Mouse (Mus musculus) liver, embryonic 12.5 days (tissue): ENCODE results near the gene Apc2. TPM values are rescaled to one million over a fixed set of nuclear protein-coding genes. Genes with fewer than 3 reads are reported as not detected.
A peak's percentile ranks its signal among the peaks of the same experiment; 100 is the strongest.
"Not testable (repeated sequence)": the region's sequence is repeated elsewhere in the genome, so short reads cannot be mapped to it uniquely, and the experiment has no call there.

Source experiments
- ATAC-seq: fragments of 200-750 bp; cut with Nextera tagmentation; 2 replicates; pipeline ENCODE4 v1.8.0; 2017; ENCODE audit warnings: moderate number of reproducible peaks, mild to moderate bottlenecking, moderate library complexity
- H3K27ac ChIP-seq: fragments of 300-500 bp; sonication (generic); 2 replicates; pipeline ENCODE4 v1.5.1; 2016; ENCODE audit warnings: mild to moderate bottlenecking
- H3K27me3 ChIP-seq: fragments of 300-500 bp; sonication (generic); replicated peaks from 2 replicates; pipeline ENCODE4 v1.6.1; 2016; ENCODE audit warnings: mild to moderate bottlenecking, moderate library complexity
- H3K36me3 ChIP-seq: fragments of 300-500 bp; sonication (generic); 2 replicates; pipeline ENCODE4 v1.6.1; 2016; ENCODE audit warnings: mild to moderate bottlenecking, moderate library complexity
- H3K4me1 ChIP-seq: fragments of 300-500 bp; sonication (generic); 2 replicates; pipeline ENCODE4 v1.6.1; 2016
- H3K4me2 ChIP-seq: fragments of 300-500 bp; sonication (generic); 2 replicates; pipeline ENCODE4 v1.6.1; 2016; ENCODE audit warnings: mild to moderate bottlenecking, moderate library complexity
- H3K4me3 ChIP-seq: fragments of 300-500 bp; sonication (generic); 2 replicates; pipeline ENCODE4 v1.5.1; 2016; ENCODE audit warnings: mild to moderate bottlenecking, moderate library complexity
- H3K9ac ChIP-seq: fragments of 300-500 bp; sonication (generic); 2 replicates; pipeline ENCODE4 v1.6.1; 2016; ENCODE audit warnings: mild to moderate bottlenecking, moderate library complexity
- H3K9me3 ChIP-seq: fragments of 300-500 bp; sonication (generic); replicated peaks from 2 replicates; pipeline ENCODE4 v1.6.1; 2016; ENCODE audit warnings: mild to moderate bottlenecking, moderate library complexity
- WGBS: fragments of 180-500 bp; shearing (Covaris S2); methylation state at CpG from one replicate; pipeline ENCODE4 v1.1.7; 2016; ENCODE audit not compliant: insufficient replicate concordance; 5-methylcytosine and 5-hydroxymethylcytosine counted together
- polyA plus RNA-seq: library from polyadenylated mRNA; unstranded; fragments of >200 nt; fragmentation: Nextera tagmentation; extraction: Ambion mirVana; gene quantifications from 2 replicates; pipeline ENCODE4 v1.2.1, GENCODE M21; 2016

Gene Apc2
- polyA plus RNA-seq = 0.17 and 0.22 TPM in 2 replicates

- 7% methylated on average over 26 of the region's 26 CpGs for WGBS
- ATAC-seq = peak; percentile 61
- Histone ChIP-seq H3K9me3 (no peaks in the 10 kb centered on the region), H3K9ac (peak within 1 kb of the TSS; percentile 98; the same call in 1 of the 2 replicates), H3K4me1 (peaks cover 58% of the 10 kb centered on the region), H3K27me3 (peaks cover 46% of the 10 kb centered on the region), H3K4me2 (peak within 1 kb of the TSS; percentile 91), H3K4me3 (peak within 1 kb of the TSS; percentile 33), H3K27ac (peak within 1 kb of the TSS; percentile 93), H3K36me3 (peaks cover 22% of the 10 kb centered on the region)
Measured at GRCm38 (mm10) chr10:80295618-80296425, at the start of gene Apc2. Gene Apc2 (plus strand): TSS chr10:80295977.

GRCm38 (mm10) chr10:80247849-80248248 is 47.9 kb upstream of the Apc2 start:
- ATAC-seq = no peak
- Histone ChIP-seq H3K27me3 (no peaks in the 10 kb centered on the region), H3K4me3 (peak overlapping the region; percentile 93; the same call in 1 of the 2 replicates), H3K9ac (no peak overlapping the region), H3K27ac (no peak overlapping the region), H3K36me3 (peaks cover 36% of the 10 kb centered on the region), H3K4me1 (peaks cover 54% of the 10 kb centered on the region), H3K4me2 (peak overlapping the region; percentile 87), H3K9me3 (no peaks in the 10 kb centered on the region)
- 66% methylated on average over 6 of the region's 6 CpGs for WGBS

GRCm38 (mm10) chr10:80248437-80248836 is 47.3 kb upstream of the Apc2 start:
- H3K27ac ChIP-seq = peak overlapping the region; percentile 91
- WGBS = 46% methylated on average over 3 of the region's 3 CpGs
- ATAC-seq, H3K27me3 ChIP-seq, H3K9me3 ChIP-seq: not testable (repeated sequence)
- H3K4me2 ChIP-seq = peak overlapping the region; percentile 87
- peak overlapping the region; percentile 93 for H3K4me3 ChIP-seq
- H3K4me1 ChIP-seq = peaks cover 54% of the 10 kb centered on the region
- peaks cover 36% of the 10 kb centered on the region for H3K36me3 ChIP-seq
- peak overlapping the region; percentile 92 for H3K9ac ChIP-seq

GRCm38 (mm10) chr10:80248971-80249640 is 46.7 kb upstream of the Apc2 start, which contains the start of gene Ndufs7:
Gene Ndufs7 (plus strand): TSS chr10:80249121.
- under 1% methylated on average over 53 of the region's 53 CpGs for WGBS
- Histone ChIP-seq H3K9ac (peak within 1 kb of the TSS; percentile 92), H3K4me1 (peaks cover 54% of the 10 kb centered on the region)

GRCm38 (mm10) chr10:80250059-80250458 is 45.7 kb upstream of the Apc2 start:
- no peaks in the 10 kb centered on the region for H3K9me3 ChIP-seq
- H3K4me2 ChIP-seq = peak overlapping the region; percentile 87
- no peaks in the 10 kb centered on the region for H3K27me3 ChIP-seq
- peak overlapping the region; percentile 92 for H3K9ac ChIP-seq
- H3K36me3 ChIP-seq = peaks cover 38% of the 10 kb centered on the region
- peak overlapping the region; percentile 93 for H3K4me3 ChIP-seq
- ATAC-seq = no peak
- WGBS = 27% methylated on average over 2 of the region's 2 CpGs
- peak overlapping the region; percentile 91 for H3K27ac ChIP-seq
- peaks cover 53% of the 10 kb centered on the region for H3K4me1 ChIP-seq

More at GRCm38 (mm10) chr10:80248971-80249640, 46.7 kb upstream of the Apc2 start, which contains the start of gene Ndufs7:
- Histone ChIP-seq H3K27ac (peak within 1 kb of the TSS; percentile 91), H3K4me3 (peak within 1 kb of the TSS; percentile 93), H3K27me3 (no peaks in the 10 kb centered on the region), H3K9me3 (no peaks in the 10 kb centered on the region), H3K36me3 (peaks cover 36% of the 10 kb centered on the region), H3K4me2 (peak within 1 kb of the TSS; percentile 87)
- peak; percentile 87 for ATAC-seq

- no peaks in the 10 kb centered on the region for H3K9me3 ChIP-seq
- peak overlapping the region; percentile 93 for H3K4me3 ChIP-seq
- 81% methylated on average over 4 of the region's 4 CpGs for WGBS
- H3K27ac ChIP-seq = peak overlapping the region; percentile 91; the same call in 1 of the 2 replicates
- H3K4me2 ChIP-seq = peak overlapping the region; percentile 87
- H3K9ac ChIP-seq = peak overlapping the region; percentile 92
- peaks cover 48% of the 10 kb centered on the region for H3K4me1 ChIP-seq
- H3K27me3 ChIP-seq = no peaks in the 10 kb centered on the region
- peaks cover 43% of the 10 kb centered on the region for H3K36me3 ChIP-seq
- no peak for ATAC-seq
Measured at GRCm38 (mm10) chr10:80250573-80250972, 45.2 kb upstream of the Apc2 start.

- no peak overlapping the region for H3K4me2 ChIP-seq
- H3K36me3 ChIP-seq = peaks cover 58% of the 10 kb centered on the region
- peaks cover 38% of the 10 kb centered on the region for H3K4me1 ChIP-seq
Measured at GRCm38 (mm10) chr10:80252011-80252410, 43.8 kb upstream of the Apc2 start.

GRCm38 (mm10) chr10:80252493-80253274 is 43.1 kb upstream of the Apc2 start:
- peaks cover 63% of the 10 kb centered on the region for H3K36me3 ChIP-seq
- no peak overlapping the region for H3K4me3 ChIP-seq
- H3K9me3 ChIP-seq = no peaks in the 10 kb centered on the region
- no peak for ATAC-seq
- H3K27me3 ChIP-seq = no peaks in the 10 kb centered on the region
- 85% methylated on average over 11 of the region's 11 CpGs for WGBS
- H3K4me2 ChIP-seq = no peak overlapping the region
- H3K9ac ChIP-seq = no peak overlapping the region
- no peak overlapping the region for H3K27ac ChIP-seq
- peaks cover 34% of the 10 kb centered on the region for H3K4me1 ChIP-seq

More at GRCm38 (mm10) chr10:80252011-80252410, 43.8 kb upstream of the Apc2 start:
- H3K9ac ChIP-seq = no peak overlapping the region
- no peaks in the 10 kb centered on the region for H3K27me3 ChIP-seq
- H3K27ac ChIP-seq = no peak overlapping the region
- no peaks in the 10 kb centered on the region for H3K9me3 ChIP-seq
- ATAC-seq = no peak
- H3K4me3 ChIP-seq = no peak overlapping the region

- no peaks in the 10 kb centered on the region for H3K27me3 ChIP-seq
- H3K36me3 ChIP-seq = peaks cover 72% of the 10 kb centered on the region
- no peak for ATAC-seq
- H3K4me3 ChIP-seq = no peak overlapping the region
- no peak overlapping the region for H3K9ac ChIP-seq
- H3K4me1 ChIP-seq = peaks cover 34% of the 10 kb centered on the region
- no peak overlapping the region for H3K4me2 ChIP-seq
- WGBS = 81% methylated on average over 6 of the region's 6 CpGs
- no peak overlapping the region; the same call in 1 of the 2 replicates for H3K27ac ChIP-seq
- H3K9me3 ChIP-seq = no peaks in the 10 kb centered on the region
Measured at GRCm38 (mm10) chr10:80253551-80253950, 42.2 kb upstream of the Apc2 start.

- H3K9ac ChIP-seq = no peak overlapping the region
- no peaks in the 10 kb centered on the region for H3K27me3 ChIP-seq
- 90% methylated on average over 26 of the region's 26 CpGs for WGBS
- H3K4me2 ChIP-seq = no peak overlapping the region
- H3K4me3 ChIP-seq = no peak overlapping the region
- H3K27ac ChIP-seq = no peak overlapping the region
- peaks cover 43% of the 10 kb centered on the region for H3K4me1 ChIP-seq
- H3K9me3 ChIP-seq = no peaks in the 10 kb centered on the region
- H3K36me3 ChIP-seq = peaks cover 82% of the 10 kb centered on the region
- no peak for ATAC-seq
Measured at GRCm38 (mm10) chr10:80254331-80255297, 41.2 kb upstream of the Apc2 start.
